Mouse (Mus musculus) left cerebral cortex, postnatal 36 days (tissue): ENCODE measurements around the gene Gpcpd1. TPM values are rescaled to one million over a fixed set of nuclear protein-coding genes. Genes with fewer than 3 reads are reported as not detected.
A peak's percentile ranks its signal among the peaks of the same experiment; 100 is the strongest.

Experiments used
- DNase-seq, 2 experiments: peaks; one replicate each; pipeline ENCODE4 v3.0.0; 2021 to 2022; ENCODE audit warnings: low spot score in 2 of 2, mixed read lengths in 1 of 2
- intact Hi-C: fragments of 180-260 bp; cut with DNase I; formaldehyde crosslinking; loops from one replicate; pipeline ENCODE4 v1.15.1; 2025
- total RNA-seq, 2 experiments: library from RNA; stranded (reverse); gene quantifications; 2 replicates each; pipeline ENCODE4 v1.2.3; 2021

Gpcpd1 gene
- total RNA-seq, 2 experiments from 2014 or later: 92.9 to 94.2 TPM

DNA sequence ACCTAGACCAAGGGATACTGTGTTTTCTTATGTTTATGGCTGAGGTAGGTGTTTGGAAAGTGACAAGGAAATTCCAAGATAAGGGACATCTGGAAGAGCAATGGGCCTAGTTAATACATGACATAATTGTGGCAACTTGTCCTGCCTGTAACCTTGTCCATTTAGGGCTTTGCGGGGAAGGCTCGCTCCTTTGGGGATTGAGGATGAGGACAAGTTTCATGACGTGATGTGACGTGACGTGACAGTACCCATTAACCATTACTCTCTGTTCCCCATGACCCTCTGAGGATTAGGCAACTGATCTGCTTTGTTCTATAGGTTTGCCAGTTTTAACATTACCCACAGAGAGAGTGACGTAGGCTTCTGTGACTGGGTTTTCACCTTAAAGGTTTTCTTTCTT, 81.7 kb downstream of the Gpcpd1 start:
- no peak for DNase-seq
- intact Hi-C loops: no loop called here

DNA sequence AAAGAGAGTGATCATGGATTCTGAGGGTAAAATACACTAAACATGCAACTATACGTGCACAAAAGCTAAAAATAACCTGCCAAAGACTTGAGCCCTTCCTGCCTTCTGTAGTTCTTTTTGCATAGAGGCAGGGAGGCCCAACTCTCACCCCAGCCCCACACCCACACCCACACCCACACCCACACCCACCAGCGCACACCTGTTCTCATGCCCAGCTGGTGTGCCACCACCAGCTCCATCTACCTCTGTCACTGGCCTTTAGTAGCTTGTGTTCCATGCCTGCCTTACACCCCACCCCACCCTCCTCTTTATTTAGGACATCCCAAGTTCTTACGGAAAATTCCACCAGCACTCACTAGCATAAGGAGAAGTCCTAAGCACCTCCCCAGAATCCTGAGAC, 89.2 kb downstream of the Gpcpd1 start:
- DNase-seq: no peak
- intact Hi-C loops: loop anchor here (5.0 kb wide), 1 partner anchor 236 kb away; the partner anchor contains the start of gene Cds2

DNA sequence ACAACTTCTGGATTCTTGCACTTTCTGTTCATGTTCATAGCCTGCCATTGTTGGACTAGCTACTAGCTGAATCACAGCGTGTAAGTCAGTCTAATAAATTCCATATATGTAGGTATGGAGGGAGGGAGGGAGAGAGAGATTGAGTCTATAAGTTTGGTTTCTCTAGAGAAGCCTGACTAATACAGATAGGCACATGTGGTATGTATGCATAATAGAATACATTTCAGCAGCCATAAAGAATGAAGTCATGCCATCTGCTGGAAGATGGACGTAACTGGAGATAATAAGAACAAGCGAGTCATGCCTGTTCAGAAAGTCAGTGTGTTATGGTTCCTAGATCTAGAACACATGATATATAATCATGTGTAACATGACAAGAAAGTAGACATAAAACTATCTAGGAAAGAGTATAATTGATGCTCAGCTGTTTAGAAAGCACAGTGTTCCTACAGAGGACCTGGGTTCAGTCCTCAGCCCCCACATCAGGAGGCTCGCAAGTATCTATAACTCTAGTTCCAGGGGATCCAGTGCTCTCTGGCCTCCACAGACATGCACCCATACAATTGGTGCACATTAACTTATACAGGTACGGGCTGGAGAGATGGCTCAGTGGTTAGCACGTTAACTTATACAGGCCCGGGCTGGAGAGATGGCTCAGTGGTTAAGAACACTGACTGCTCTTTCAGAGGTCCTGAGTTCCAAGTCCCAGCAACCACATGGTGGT, 90.0 kb downstream of the Gpcpd1 start:
- intact Hi-C loops: loop anchor here (5.0 kb wide), 1 partner anchor 235 kb away; the partner anchor contains the start of gene Cds2
- DNase-seq: no peak

DNA sequence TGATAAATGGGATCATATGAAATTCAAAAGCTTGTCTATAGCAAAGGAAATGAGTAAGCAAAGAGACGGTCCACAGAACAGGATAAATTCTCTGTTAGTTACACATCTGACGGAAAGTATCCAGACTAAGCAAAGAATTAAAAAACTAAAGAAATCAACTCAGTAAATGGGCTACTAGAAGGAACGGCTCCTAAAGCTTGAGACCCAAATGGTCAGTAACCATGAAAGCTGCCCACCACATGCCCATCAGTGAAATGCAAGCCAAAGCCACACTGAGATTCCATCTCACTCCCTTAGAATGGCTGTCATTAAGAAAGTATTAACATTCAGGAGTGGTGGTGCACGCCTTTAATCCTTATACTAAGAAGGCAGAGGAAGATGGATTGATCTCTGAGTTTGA, 94.3 kb downstream of the Gpcpd1 start:
- intact Hi-C loops: no loop called here
- DNase-seq: no peak

DNA sequence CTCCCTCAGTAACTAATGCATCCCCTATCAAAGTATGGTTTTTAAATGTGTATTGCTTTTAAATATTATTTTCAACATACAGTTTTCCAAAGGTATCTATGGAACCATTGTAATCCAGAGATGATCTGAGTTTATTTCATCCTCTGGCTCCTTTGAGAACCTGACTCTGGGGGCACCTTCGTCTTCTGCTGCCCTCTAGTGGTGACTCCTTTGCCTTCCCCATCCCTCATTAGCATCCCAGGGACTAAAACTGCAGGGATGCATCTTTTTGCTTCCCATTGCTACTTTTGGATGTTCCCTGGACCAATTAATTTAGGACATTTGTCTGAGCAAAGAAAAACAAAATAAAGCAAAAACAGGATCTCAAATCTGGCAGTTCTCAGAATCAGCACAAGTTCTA, 102.1 kb downstream of the Gpcpd1 start:
- intact Hi-C loops: loop anchor here (1.0 kb wide), 1 partner anchor 169 kb away; no protein-coding TSS in a partner anchor
- DNase-seq: peak; percentile 31 to 51

DNA sequence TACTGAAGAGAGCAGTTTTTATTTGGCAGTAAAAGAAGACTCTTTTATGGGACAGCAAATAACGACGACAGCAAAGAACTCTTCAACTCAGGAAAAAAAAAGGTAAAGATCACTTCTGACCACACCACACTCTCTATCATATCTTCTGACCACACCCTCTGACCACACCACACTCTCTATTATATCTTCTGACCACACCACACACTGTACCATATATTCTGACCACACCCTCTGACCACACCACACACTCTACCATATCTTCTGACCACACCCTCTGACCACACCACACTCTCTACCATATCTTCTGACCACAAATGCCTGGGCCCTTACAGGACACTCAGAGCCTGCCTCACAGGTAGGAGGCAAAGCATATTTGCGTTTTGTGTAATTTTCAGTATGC, 106.0 kb downstream of the Gpcpd1 start:
- no peak for DNase-seq
- intact Hi-C loops: no loop called here

Other genes starting within 250 kb of the Gpcpd1 start
- 1 to 10 TPM; 1.0 to 4.5 TPM for gene Prokr2, start 202.3 kb downstream of the Gpcpd1 start, total RNA-seq
- gene Shld1, start 99.2 kb upstream of the Gpcpd1 start, total RNA-seq: 10 to 100 TPM; 10.2 to 10.9 TPM
- gene Chgb, start 193.5 kb upstream of the Gpcpd1 start, total RNA-seq: 100 to 1,000 TPM; 267 to 280 TPM
- gene Trmt6, start 228.3 kb upstream of the Gpcpd1 start, total RNA-seq: 10 to 100 TPM; 27.1 to 31.8 TPM
- gene Mcm8, start 228.4 kb upstream of the Gpcpd1 start, total RNA-seq: 1 to 10 TPM; 4.7 to 5.2 TPM